Mouse (Mus musculus) cerebral cortex, adult 2 months (tissue): ENCODE results near the gene Vmn2r71.

ENCODE experiments used
- WGBS: fragments of 180-500 bp; shearing (Covaris S2); methylation state at CpG from one replicate; pipeline ENCODE4 v1.1.7; 2018; 5-methylcytosine and 5-hydroxymethylcytosine counted together

Vmn2r71 gene

GRCm38 (mm10) chr7:85562787-85563186 lies at the start of gene Vmn2r71:
TSS of gene Vmn2r71 (plus strand) at chr7:85563087.
- 80% methylated on average over 5 of the region's 5 CpGs for WGBS

- 88% methylated on average over 2 of the region's 2 CpGs for WGBS
Measured at GRCm38 (mm10) chr7:85542108-85542507, 20.8 kb upstream of the Vmn2r71 start.

GRCm38 (mm10) chr7:85543118-85543517 lies 19.8 kb upstream of the Vmn2r71 start:
- 60% methylated on average over 2 of the region's 2 CpGs for WGBS

- 84% methylated on average over 2 of the region's 2 CpGs for WGBS
Measured at GRCm38 (mm10) chr7:85569092-85569491, 6.2 kb downstream of the Vmn2r71 start, which contains the start of gene Vmn2r70. TSS of gene Vmn2r70 (minus strand) at chr7:85569192.
